Mouse (Mus musculus) brain, embryonic 14.5 days (tissue): Measurements from ENCODE around the gene Sap18. TPM values are rescaled to one million over a fixed set of nuclear protein-coding genes. Genes with fewer than 3 reads are reported as not detected.
"Not testable (repeated sequence)": the region's sequence is repeated elsewhere in the genome, so short reads cannot be mapped to it uniquely, and the experiment has no call there.

Experiments
- DNase-seq: peaks from one replicate; pipeline ENCODE4 v3.0.0-alpha.2; 2011; ENCODE audit warnings: low read depth
- CTCF ChIP-seq: fragments of 200-500 bp; IDR thresholded peaks from 2 replicates; pipeline ENCODE4 v1.5.1; 2012; ENCODE audit warnings: inconsistent platforms, mild to moderate bottlenecking, moderate library complexity, borderline replicate concordance; ENCODE audit not compliant: insufficient read depth, insufficient read length; ENCODE audit errors: extremely low read depth
- POLR2A ChIP-seq: fragments of 200-500 bp; IDR thresholded peaks from 2 replicates; pipeline ENCODE4 v1.6.1; 2012; ENCODE audit warnings: mild to moderate bottlenecking, inconsistent platforms, borderline replicate concordance; ENCODE audit not compliant: poor library complexity, insufficient read depth, insufficient read length, severe bottlenecking; ENCODE audit errors: extremely low read depth
- polyA plus RNA-seq: library from polyadenylated mRNA; depleted of rRNA; stranded (reverse); fragments of >200 nt; gene quantifications from 2 replicates; pipeline ENCODE4 v1.2.3, GENCODE M21; 2012; rRNA removed

The Sap18 gene
- 21.4 and 27.1 TPM in 2 replicates for polyA plus RNA-seq

GRCm38 (mm10) chr14:57797991-57798931 lies at the start of gene Sap18:
Gene Sap18 (plus strand): TSS chr14:57798180.
- TF ChIP-seq POLR2A (0 out of 2 replicates have a peak, but pooled peaks have one; percentile 23), CTCF (no peak)
- DNase-seq = peak; percentile 100

GRCm38 (mm10) chr14:57749501-57749900 lies 48.5 kb upstream of the Sap18 start:
- no peak for TF ChIP-seq POLR2A
- TF ChIP-seq CTCF = no peak
- no peak for DNase-seq

GRCm38 (mm10) chr14:57751006-57751405 lies 47.0 kb upstream of the Sap18 start:
- not testable (repeated sequence) for DNase-seq

- TF ChIP-seq POLR2A (no peak), CTCF (no peak)
- peak; percentile 43 for DNase-seq
Observed at GRCm38 (mm10) chr14:57753351-57753992, 44.5 kb upstream of the Sap18 start.

GRCm38 (mm10) chr14:57755661-57756060 lies 42.3 kb upstream of the Sap18 start:
- no peak for DNase-seq
- TF ChIP-seq CTCF (no peak), POLR2A (no peak)

- TF ChIP-seq POLR2A (no peak), CTCF (no peak)
- no peak for DNase-seq
Observed at GRCm38 (mm10) chr14:57756094-57756493, 41.9 kb upstream of the Sap18 start.

GRCm38 (mm10) chr14:57758237-57758636 lies 39.7 kb upstream of the Sap18 start, which contains the start of gene Lats2:
Gene Lats2 (minus strand): TSS chr14:57758388.
- TF ChIP-seq POLR2A (no peak), CTCF (no peak)

GRCm38 (mm10) chr14:57760447-57761412 lies 37.2 kb upstream of the Sap18 start:
- no peak for TF ChIP-seq POLR2A
- TF ChIP-seq CTCF = no peak
- peak; percentile 52 for DNase-seq

More at GRCm38 (mm10) chr14:57758237-57758636, 39.7 kb upstream of the Sap18 start, which contains the start of gene Lats2:
- no peak for DNase-seq

GRCm38 (mm10) chr14:57769102-57769501 lies 28.9 kb upstream of the Sap18 start:
- DNase-seq = no peak
- TF ChIP-seq CTCF (no peak), POLR2A (no peak)

- no peak for DNase-seq
- TF ChIP-seq POLR2A (no peak), CTCF (no peak)
Observed at GRCm38 (mm10) chr14:57772157-57772815, 25.7 kb upstream of the Sap18 start.

- TF ChIP-seq POLR2A = no peak
- TF ChIP-seq CTCF = no peak
Observed at GRCm38 (mm10) chr14:57787406-57787805, 10.6 kb upstream of the Sap18 start.

GRCm38 (mm10) chr14:57789311-57789710 lies 8.7 kb upstream of the Sap18 start:
- TF ChIP-seq CTCF (no peak), POLR2A (no peak)
- DNase-seq = no peak

More at GRCm38 (mm10) chr14:57787406-57787805, 10.6 kb upstream of the Sap18 start:
- DNase-seq = peak; percentile 14
